Mouse (Mus musculus) heart, postnatal 0 days (tissue): ENCODE results near the gene D230025D16Rik.

Source experiments
- CTCF ChIP-seq: IDR thresholded peaks from 2 replicates; pipeline ENCODE4 v1.5.1; 2016; ENCODE audit warnings: antibody characterized with exemption, control low read depth, low read depth
- EP300 ChIP-seq: IDR thresholded peaks from 2 replicates; pipeline ENCODE4 v1.6.1; 2016; ENCODE audit warnings: antibody characterized with exemption, low read depth

- TF ChIP-seq CTCF = peak; percentile 9; the same call in 1 of the 2 replicates
- TF ChIP-seq EP300 = no peak
These were observed 38.4 kb downstream of the D230025D16Rik start for GRCm38 (mm10) chr8:105263244-105263912.
